Mouse (Mus musculus): ENCODE data around the gene Ntng1.
"Not testable (repeated sequence)": the region's sequence is repeated elsewhere in the genome, so short reads cannot be mapped to it uniquely, and the experiment has no call there.

DNA sequence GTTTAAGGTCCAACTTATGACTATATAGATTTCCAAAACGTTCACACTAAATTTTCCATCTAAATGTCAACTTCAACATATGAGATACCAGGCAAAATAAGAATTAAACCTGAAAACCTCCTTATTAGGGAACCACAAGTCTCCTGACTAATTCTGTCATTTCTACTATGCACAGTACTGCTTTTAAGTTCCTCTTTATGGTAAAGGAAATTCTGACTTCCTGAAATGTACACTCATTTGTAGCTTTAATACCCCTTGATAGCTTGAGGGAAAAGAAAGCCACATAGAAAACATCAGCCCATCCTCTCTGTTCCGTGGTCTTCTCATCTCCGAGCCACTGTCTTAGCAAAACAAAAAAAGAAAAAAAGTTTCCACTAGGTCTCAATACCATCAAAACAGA is 396.2 kb downstream of the Ntng1 start:
- not testable (repeated sequence) for TF ChIP-seq CTCF (conservative IDR thresholded peaks at IDR 0.05; ENCODE audit: low read length); POU5F1 (IDR thresholded peaks at IDR 0.05; ENCODE audit: borderline replicate concordance, low read length); NANOG (IDR thresholded peaks at IDR 0.05; ENCODE audit: borderline replicate concordance, low read length)

Data from E14TG2a.4 (cell line).